Mouse (Mus musculus) G1E (cell line): Measurements from ENCODE around the gene Gsto1.

Source experiments
- CTCF ChIP-seq: IDR thresholded peaks from 2 replicates; pipeline ENCODE4 v1.5.1; 2012; ENCODE audit warnings: low read depth, low read length, inconsistent platforms, mixed read lengths
- POLR2AphosphoS5 ChIP-seq: IDR thresholded peaks from 2 replicates; pipeline ENCODE4 v1.6.1; 2012; ENCODE audit warnings: low read depth, low read length, inconsistent platforms; ENCODE audit not compliant: insufficient replicate concordance
- TAL1 ChIP-seq: conservative IDR thresholded peaks from 2 replicates; pipeline ENCODE4 v1.6.1; 2012; ENCODE audit warnings: low read depth, low read length, inconsistent platforms, mixed read lengths

- no peak for TF ChIP-seq CTCF
- TF ChIP-seq TAL1, result no peak
- TF ChIP-seq POLR2AphosphoS5, result no peak
These were observed 22.5 kb upstream of the Gsto1 start for GRCm38 (mm10) chr19:47832316-47832715.
